Comparison of ENCODE assay signal across 8 mouse cellular contexts in genomic region chr15:12549919-12550305, GRCm38 (mm10).
A peak's percentile ranks its signal among the peaks of the same experiment; 100 is the strongest.
DNase-seq lines count a peak whose midpoint lies in the region; ATAC-seq lines count a peak whose summit lies in the region.

No protein-coding gene starts in this region.

- DNase-seq in thymus, adult 18-20 months, result peak; percentile 10 to 22
- DNase-seq in thymus, postnatal 10 days (ENCODE audit: low spot score in 2 of 2), result no peak
- peak; percentile 53 for DNase-seq in hindbrain, embryonic 10.5 days (ENCODE audit: low spot score)
- peak; percentile 76 for DNase-seq in urinary bladder, postnatal 14 days (ENCODE audit: low spot score)

- no peaks in the 10 kb centered on the region for H3K9me3 ChIP-seq in forebrain, embryonic 16.5 days (ENCODE audit: control insufficient read depth, low read length)
- H3K9me3 ChIP-seq in hindbrain, embryonic 10.5 days, result no peaks in the 10 kb centered on the region
- no peaks in the 10 kb centered on the region for H3K9me3 ChIP-seq in limb, embryonic 13.5 days
- H3K9me3 ChIP-seq in midbrain, embryonic 12.5 days, result no peaks in the 10 kb centered on the region

- no peak for ATAC-seq in forebrain, embryonic 16.5 days
- peak; percentile 66; the same call in 1 of the 2 replicates for ATAC-seq in limb, embryonic 13.5 days (ENCODE audit: low FRiP score, low read depth)
- ATAC-seq in midbrain, embryonic 12.5 days (ENCODE audit: low FRiP score, low read depth), result 0 out of 2 replicates have a peak, but pooled peaks have one; percentile 41
- no peak for ATAC-seq in erythroblast, adult 5-6 weeks (replicated peaks; ENCODE audit: low FRiP score, poor library complexity, severe bottlenecking)

- peak overlapping the region; percentile 46 for H3K4me3 ChIP-seq in forebrain, embryonic 16.5 days (replicated peaks; ENCODE audit: low read length)
- peak overlapping the region; percentile 62 for H3K4me3 ChIP-seq in hindbrain, embryonic 10.5 days
- H3K4me3 ChIP-seq in limb, embryonic 13.5 days, result peak overlapping the region; percentile 61
- H3K4me3 ChIP-seq in midbrain, embryonic 12.5 days, result peak overlapping the region; percentile 51

- WGBS in forebrain, embryonic 16.5 days, result under 1% methylated on average over 13 of the region's 13 CpGs
- WGBS in hindbrain, embryonic 10.5 days, result under 1% methylated on average over 13 of the region's 13 CpGs
- under 1% methylated on average over 13 of the region's 13 CpGs for WGBS in limb, embryonic 13.5 days
- 2% methylated on average over 13 of the region's 13 CpGs for WGBS in midbrain, embryonic 12.5 days

- H3K9ac ChIP-seq in forebrain, embryonic 16.5 days (replicated peaks; ENCODE audit: low read depth, low read length), result peak overlapping the region; percentile 57; the same call in 1 of the 2 replicates
- H3K9ac ChIP-seq in limb, embryonic 13.5 days, result peak overlapping the region; percentile 76
- H3K9ac ChIP-seq in midbrain, embryonic 12.5 days (replicated peaks), result peak overlapping the region; percentile 61; the same call in 1 of the 2 replicates

- peak overlapping the region; percentile 89 for H3K4me2 ChIP-seq in forebrain, embryonic 16.5 days (ENCODE audit: low read length)
- H3K4me2 ChIP-seq in limb, embryonic 13.5 days (replicated peaks), result peak overlapping the region; percentile 99
- peak overlapping the region; percentile 95 for H3K4me2 ChIP-seq in midbrain, embryonic 12.5 days (replicated peaks)

- no peak overlapping the region for H3K27ac ChIP-seq in forebrain, embryonic 16.5 days (ENCODE audit: low read length)
- peak overlapping the region; percentile 65 for H3K27ac ChIP-seq in hindbrain, embryonic 10.5 days
- peak overlapping the region; percentile 61; the same call in 1 of the 2 replicates for H3K27ac ChIP-seq in limb, embryonic 13.5 days
- H3K27ac ChIP-seq in midbrain, embryonic 12.5 days (replicated peaks), result no peak overlapping the region

- H3K36me3 ChIP-seq in forebrain, embryonic 16.5 days (ENCODE audit: control insufficient read depth, insufficient read depth), result no peaks in the 10 kb centered on the region
- no peaks in the 10 kb centered on the region for H3K36me3 ChIP-seq in hindbrain, embryonic 10.5 days
- no peaks in the 10 kb centered on the region for H3K36me3 ChIP-seq in limb, embryonic 13.5 days
- H3K36me3 ChIP-seq in midbrain, embryonic 12.5 days, result no peaks in the 10 kb centered on the region

- H3K27me3 ChIP-seq in forebrain, embryonic 16.5 days (replicated peaks; ENCODE audit: control insufficient read depth, insufficient read depth, low read length), result 0 out of 2 replicates have a peak, but pooled peaks cover 5% of the 10 kb centered on the region
- H3K27me3 ChIP-seq in hindbrain, embryonic 10.5 days (ENCODE audit: insufficient read depth, poor library complexity, severe bottlenecking), result peaks cover 11% of the 10 kb centered on the region; the same call in 1 of the 2 replicates
- no peaks in the 10 kb centered on the region for H3K27me3 ChIP-seq in limb, embryonic 13.5 days
- H3K27me3 ChIP-seq in midbrain, embryonic 12.5 days, result 0 out of 2 replicates have a peak, but pooled peaks cover 5% of the 10 kb centered on the region

- H3K4me1 ChIP-seq in forebrain, embryonic 16.5 days (replicated peaks; ENCODE audit: control insufficient read depth, insufficient read depth, low read length), result peaks cover 13% of the 10 kb centered on the region
- H3K4me1 ChIP-seq in hindbrain, embryonic 10.5 days (replicated peaks), result peaks cover 37% of the 10 kb centered on the region
- H3K4me1 ChIP-seq in limb, embryonic 13.5 days, result peaks cover 53% of the 10 kb centered on the region
- H3K4me1 ChIP-seq in midbrain, embryonic 12.5 days, result peaks cover 24% of the 10 kb centered on the region

Comparison
In these comparisons a context has a peak if more than half of its experiments do, and no peak if none do; other contexts are left out.
1. DNase-seq: peak in thymus, adult 18-20 months (2 of 2), hindbrain, embryonic 10.5 days (single experiment) and urinary bladder, postnatal 14 days (single experiment); none in thymus, postnatal 10 days (0 of 2).
2. ATAC-seq: peak in limb, embryonic 13.5 days (single experiment) and midbrain, embryonic 12.5 days (single experiment); none in forebrain, embryonic 16.5 days (single experiment) and erythroblast, adult 5-6 weeks (single experiment).
3. H3K27ac ChIP-seq: peak in hindbrain, embryonic 10.5 days (single experiment) and limb, embryonic 13.5 days (single experiment); none in forebrain, embryonic 16.5 days (single experiment) and midbrain, embryonic 12.5 days (single experiment).
4. Peak in every context shown above with its lines, with median percentiles within 50 percentile points of each other: H3K4me2 ChIP-seq, H3K4me3 ChIP-seq and H3K9ac ChIP-seq.